Mouse (Mus musculus) lung, embryonic 14.5 days (tissue): ENCODE measurements around the gene Kdm4a. TPM values are rescaled to one million over a fixed set of nuclear protein-coding genes. Genes with fewer than 3 reads are reported as not detected.
A peak's percentile ranks its signal among the peaks of the same experiment; 100 is the strongest.

Experiments
- ATAC-seq: fragments of 200-750 bp; cut with Nextera tagmentation; 2 replicates; pipeline ENCODE4 v1.8.0; 2017; ENCODE audit warnings: mild to moderate bottlenecking, moderate TSS enrichment, moderate library complexity; ENCODE audit not compliant: insufficient read depth
- DNase-seq: peaks from one replicate; pipeline ENCODE4 v3.0.0-alpha.2; 2015
- H3K27ac ChIP-seq: fragments of 300-500 bp; sonication (generic); 2 replicates; pipeline ENCODE4 v1.5.1; 2014; ENCODE audit warnings: low read depth, mild to moderate bottlenecking, moderate library complexity
- H3K27me3 ChIP-seq: fragments of 300-500 bp; sonication (generic); 2 replicates; pipeline ENCODE4 v1.6.1; 2014; ENCODE audit warnings: low read length, control low read depth; ENCODE audit not compliant: insufficient read depth
- H3K36me3 ChIP-seq: fragments of 300-500 bp; sonication (generic); 2 replicates; pipeline ENCODE4 v1.6.1; 2014; ENCODE audit warnings: control low read depth; ENCODE audit not compliant: insufficient read depth
- H3K4me1 ChIP-seq: fragments of 300-500 bp; sonication (generic); 2 replicates; pipeline ENCODE4 v1.6.1; 2014; ENCODE audit warnings: antibody characterized with exemption, control low read depth; ENCODE audit not compliant: insufficient read depth
- H3K4me2 ChIP-seq: fragments of 300-500 bp; sonication (generic); 2 replicates; pipeline ENCODE4 v1.6.1; 2014; ENCODE audit warnings: mild to moderate bottlenecking
- H3K4me3 ChIP-seq: fragments of 300-500 bp; sonication (generic); 2 replicates; pipeline ENCODE4 v1.5.1; 2014; ENCODE audit warnings: low read depth, low read length
- H3K9ac ChIP-seq: fragments of 300-500 bp; sonication (generic); 2 replicates; pipeline ENCODE4 v1.6.1; 2014
- H3K9me3 ChIP-seq: fragments of 300-500 bp; sonication (generic); 2 replicates; pipeline ENCODE4 v1.6.1; 2016; ENCODE audit warnings: low read depth, low read length, control low read depth
- CTCF ChIP-seq: IDR thresholded peaks from 2 replicates; pipeline ENCODE4 v1.5.1; 2016; ENCODE audit warnings: antibody characterized with exemption, low read depth
- WGBS: fragments of 180-500 bp; shearing (Covaris S2); extraction: QIAGEN DNeasy Blood & Tissue Kit; methylation state at CpG from one replicate; pipeline ENCODE4 v1.1.7; 2014; 5-methylcytosine and 5-hydroxymethylcytosine counted together
- polyA plus RNA-seq: library from polyadenylated mRNA; unstranded; fragments of >200 nt; fragmentation: Nextera tagmentation; extraction: Ambion mirVana; gene quantifications from 2 replicates; pipeline ENCODE4 v1.2.1, GENCODE M21; 2014

Kdm4a gene
- 43.3 and 45.0 TPM in 2 replicates for polyA plus RNA-seq

DNA sequence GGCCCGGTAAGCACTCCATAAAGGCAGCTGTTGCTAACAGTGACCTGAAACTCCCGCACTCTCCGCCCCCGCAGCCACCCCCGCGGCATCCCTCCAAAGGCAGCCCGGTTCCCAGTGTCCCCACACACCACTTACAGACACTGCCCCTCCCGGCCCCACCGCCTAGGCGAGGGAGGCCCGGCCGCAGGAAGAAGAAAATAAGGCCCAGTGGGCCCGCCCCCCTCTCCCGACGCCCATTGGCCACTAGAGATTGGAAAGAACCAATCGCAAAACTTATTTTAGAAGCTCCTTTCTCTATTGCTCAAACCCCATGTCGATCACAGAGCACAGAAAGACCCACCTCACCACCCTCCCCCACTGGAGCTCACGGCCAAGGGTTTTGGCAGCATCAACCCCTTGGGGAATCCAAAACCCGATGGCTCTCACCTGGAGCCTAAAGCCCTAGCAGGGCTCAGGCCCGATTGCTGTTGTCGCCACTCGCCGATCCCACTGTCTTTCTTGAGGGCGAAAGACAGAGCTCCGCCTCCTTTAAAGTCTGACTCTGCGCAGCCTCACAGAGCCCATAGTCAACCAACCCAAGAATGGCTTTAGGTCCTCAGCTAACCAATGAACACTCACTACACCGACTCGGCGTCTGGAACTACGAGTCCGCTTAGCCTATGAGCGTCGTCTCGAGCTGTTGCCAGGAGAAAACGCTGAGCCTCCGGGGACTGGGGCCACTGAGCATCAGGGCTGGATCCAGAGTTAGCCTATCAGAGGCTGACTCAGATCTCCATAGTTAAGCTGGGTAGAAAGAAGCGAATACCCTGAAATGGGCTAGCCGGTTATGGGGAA lies at the start of gene Kdm4a:
Gene Kdm4a (minus strand): TSS at position 577 of the 834 bp plus-strand sequence.
- peak; percentile 100 for ATAC-seq
- Histone ChIP-seq H3K9ac (peak within 1 kb of the TSS; percentile 83), H3K4me2 (peak within 1 kb of the TSS; percentile 64), H3K9me3 (no peaks in the 10 kb centered on the region), H3K4me3 (peak within 1 kb of the TSS; percentile 80), H3K27me3 (no peaks in the 10 kb centered on the region), H3K36me3 (peaks cover 28% of the 10 kb centered on the region), H3K4me1 (peaks cover 4% of the 10 kb centered on the region; the same call in 1 of the 2 replicates), H3K27ac (peak within 1 kb of the TSS; percentile 92)
- no peak for TF ChIP-seq CTCF
- peak; percentile 99 for DNase-seq
- WGBS: under 1% methylated on average over 38 of the region's 38 CpGs

- 63% methylated on average over 6 of the region's 6 CpGs for WGBS
- H3K9me3 ChIP-seq: no peaks in the 10 kb centered on the region
Measured at GRCm38 (mm10) chr4:118229035-118229770, 49.4 kb upstream of the Kdm4a start.

DNA sequence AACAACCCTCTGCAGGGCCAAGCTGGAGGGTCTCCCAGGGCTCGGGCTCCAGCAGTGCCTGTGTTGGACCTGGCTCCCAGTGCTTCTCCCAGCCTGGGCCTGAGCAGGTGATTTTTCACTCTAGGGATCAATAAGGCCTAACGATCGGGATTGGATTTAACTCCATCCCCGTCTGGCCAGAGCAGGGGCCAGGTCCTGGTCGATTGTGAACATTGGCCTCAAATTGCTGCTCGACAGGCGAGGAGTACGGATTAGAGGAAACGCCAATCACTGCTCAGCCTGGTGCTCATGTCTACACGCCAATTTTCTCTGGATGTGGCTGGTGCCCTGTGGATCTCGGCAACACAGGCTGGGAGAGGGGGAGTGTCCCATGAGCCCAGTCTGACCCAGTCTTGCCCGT lies 47.6 kb upstream of the Kdm4a start:
- H3K9me3 ChIP-seq: no peaks in the 10 kb centered on the region
- H3K27me3 ChIP-seq: no peaks in the 10 kb centered on the region
- H3K27ac ChIP-seq: no peak overlapping the region
- no peak for ATAC-seq
- H3K36me3 ChIP-seq: peaks cover 87% of the 10 kb centered on the region
- no peak for TF ChIP-seq CTCF
- H3K4me1 ChIP-seq: no peaks in the 10 kb centered on the region
- no peak overlapping the region for H3K4me3 ChIP-seq
- WGBS: 86% methylated on average over 12 of the region's 12 CpGs
- no peak for DNase-seq
- no peak overlapping the region for H3K9ac ChIP-seq
- no peak overlapping the region for H3K4me2 ChIP-seq

More at GRCm38 (mm10) chr4:118229035-118229770, 49.4 kb upstream of the Kdm4a start:
- DNase-seq (peak; percentile 39), ATAC-seq (peak; percentile 68)
- TF ChIP-seq CTCF: no peak
- H3K9ac ChIP-seq: no peak overlapping the region
- H3K4me3 ChIP-seq: no peak overlapping the region
- peaks cover 86% of the 10 kb centered on the region for H3K36me3 ChIP-seq
- H3K27me3 ChIP-seq: no peaks in the 10 kb centered on the region
- no peak overlapping the region for H3K4me2 ChIP-seq
- H3K27ac ChIP-seq: peak overlapping the region; percentile 37; the same call in 1 of the 2 replicates
- H3K4me1 ChIP-seq: no peaks in the 10 kb centered on the region

GRCm38 (mm10) chr4:118221261-118221660 lies 41.4 kb upstream of the Kdm4a start:
- Histone ChIP-seq H3K27ac (no peak overlapping the region), H3K9ac (no peak overlapping the region), H3K4me1 (no peaks in the 10 kb centered on the region), H3K9me3 (no peaks in the 10 kb centered on the region), H3K4me3 (no peak overlapping the region), H3K36me3 (peaks cover 95% of the 10 kb centered on the region), H3K27me3 (no peaks in the 10 kb centered on the region), H3K4me2 (no peak overlapping the region)
- no peak for TF ChIP-seq CTCF
- WGBS: 70% methylated on average over 7 of the region's 7 CpGs
- ATAC-seq: no peak
- no peak for DNase-seq

- Histone ChIP-seq H3K4me2 (no peak overlapping the region), H3K4me3 (no peak overlapping the region), H3K36me3 (peaks cover 95% of the 10 kb centered on the region), H3K9ac (no peak overlapping the region), H3K27ac (no peak overlapping the region), H3K4me1 (no peaks in the 10 kb centered on the region), H3K27me3 (no peaks in the 10 kb centered on the region), H3K9me3 (no peaks in the 10 kb centered on the region)
- TF ChIP-seq CTCF: no peak
- DNase-seq (no peak), ATAC-seq (no peak)
- WGBS: 82% methylated on average over 9 of the region's 9 CpGs
Measured at GRCm38 (mm10) chr4:118220756-118221155, 40.9 kb upstream of the Kdm4a start.

DNA sequence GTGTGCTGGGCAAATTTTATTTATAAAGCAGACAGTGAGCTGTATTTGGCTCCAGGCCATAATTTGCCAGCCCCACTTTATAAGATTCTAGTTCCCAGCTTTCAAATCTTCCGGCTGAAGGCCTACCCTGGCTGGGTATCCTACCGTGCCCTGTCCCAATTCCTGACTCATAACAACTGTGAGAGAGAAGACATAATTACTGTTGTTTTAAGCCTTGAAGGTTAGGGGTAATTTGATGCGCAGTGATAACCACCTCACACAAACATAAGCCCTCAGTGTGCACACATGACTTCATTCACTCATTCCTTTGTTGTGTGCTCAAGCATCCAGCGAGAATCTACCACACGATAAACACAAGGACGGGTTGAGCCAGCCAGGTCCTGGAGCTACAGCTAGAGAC lies 39.6 kb upstream of the Kdm4a start:
- no peaks in the 10 kb centered on the region for H3K4me1 ChIP-seq
- no peaks in the 10 kb centered on the region for H3K27me3 ChIP-seq
- H3K4me2 ChIP-seq: no peak overlapping the region
- no peak overlapping the region for H3K9ac ChIP-seq
- DNase-seq (no peak), ATAC-seq (no peak)
- peaks cover 95% of the 10 kb centered on the region for H3K36me3 ChIP-seq
- WGBS: 82% methylated on average over 6 of the region's 6 CpGs
- no peaks in the 10 kb centered on the region for H3K9me3 ChIP-seq
- TF ChIP-seq CTCF: no peak
- H3K27ac ChIP-seq: no peak overlapping the region
- H3K4me3 ChIP-seq: no peak overlapping the region

GRCm38 (mm10) chr4:118218521-118218920 lies 38.7 kb upstream of the Kdm4a start:
- H3K4me3 ChIP-seq: no peak overlapping the region
- no peak overlapping the region for H3K4me2 ChIP-seq
- H3K9me3 ChIP-seq: no peaks in the 10 kb centered on the region
- H3K9ac ChIP-seq: no peak overlapping the region
- no peak for ATAC-seq
- no peaks in the 10 kb centered on the region for H3K27me3 ChIP-seq
- DNase-seq: no peak
- no peak overlapping the region for H3K27ac ChIP-seq
- no peak for TF ChIP-seq CTCF
- H3K36me3 ChIP-seq: peaks cover 95% of the 10 kb centered on the region
- H3K4me1 ChIP-seq: no peaks in the 10 kb centered on the region
- WGBS: 84% methylated on average over 5 of the region's 5 CpGs
